Mouse (Mus musculus) erythroid progenitor cell, adult 5-6 weeks (primary cell): ENCODE results near the gene Angptl6. TPM values are rescaled to one million over a fixed set of nuclear protein-coding genes. Genes with fewer than 3 reads are reported as not detected.

Experiments used
- ATAC-seq: replicated peaks from 2 replicates; pipeline ENCODE4 v1.8.0; 2016; ENCODE audit warnings: moderate number of reproducible peaks, mild to moderate bottlenecking, moderate TSS enrichment, inconsistent platforms; ENCODE audit not compliant: poor library complexity, low FRiP score, severe bottlenecking
- total RNA-seq, 2 experiments: library from RNA; stranded (forward) in 1 of 2; stranded (reverse) in 1 of 2; fragments of 150-400 nt in 1 of 2; fragments of 186-747, 209-891 nt in 1 of 2; gene quantifications; 2 replicates each; pipeline versions ENCODE4 v1.2.3 to v1.2.4; 2015 to 2017; ENCODE audit warnings: low replicate concordance in 2 of 2

Angptl6 gene
- total RNA-seq, 2 experiments from 2014 or later: 0.53 TPM; not detected in 1

DNA sequence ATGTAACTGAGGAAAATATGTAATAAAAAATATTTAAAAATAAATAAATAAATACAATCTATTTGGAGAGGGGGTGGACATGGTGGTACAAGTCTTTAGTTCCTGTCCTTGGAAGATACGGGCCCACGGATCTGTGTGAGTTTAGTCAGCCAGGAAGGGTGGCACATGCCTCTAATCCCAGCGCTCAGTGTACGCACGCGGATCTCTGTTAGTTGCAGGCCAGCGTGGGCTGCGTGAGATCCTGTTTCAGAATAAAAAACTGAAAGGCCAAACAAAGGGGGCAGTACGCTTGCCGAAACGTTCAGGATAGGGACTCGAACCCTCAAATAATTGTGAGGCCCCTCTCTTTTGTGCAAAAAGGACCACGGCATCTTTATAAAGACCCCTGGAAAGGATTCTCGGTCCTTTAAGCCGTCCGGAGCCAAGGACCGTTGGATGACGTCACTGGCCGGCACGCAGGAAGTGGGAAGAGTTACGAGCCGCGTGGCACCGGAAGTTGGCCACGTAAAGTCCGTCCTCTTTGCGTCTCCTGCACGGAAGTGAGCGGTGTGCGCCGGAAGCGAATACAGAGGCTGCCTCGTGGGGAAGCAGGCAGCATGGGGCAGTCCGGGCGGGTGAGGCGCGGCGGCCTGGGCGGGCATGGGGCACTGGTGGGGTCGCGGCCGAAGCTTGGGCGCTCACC is 8.3 kb upstream of the Angptl6 start, which contains the start of gene Ppan:
Gene Ppan (plus strand): TSS at position 472 of the 682 bp plus-strand sequence.
- ATAC-seq: peak; percentile 100

DNA sequence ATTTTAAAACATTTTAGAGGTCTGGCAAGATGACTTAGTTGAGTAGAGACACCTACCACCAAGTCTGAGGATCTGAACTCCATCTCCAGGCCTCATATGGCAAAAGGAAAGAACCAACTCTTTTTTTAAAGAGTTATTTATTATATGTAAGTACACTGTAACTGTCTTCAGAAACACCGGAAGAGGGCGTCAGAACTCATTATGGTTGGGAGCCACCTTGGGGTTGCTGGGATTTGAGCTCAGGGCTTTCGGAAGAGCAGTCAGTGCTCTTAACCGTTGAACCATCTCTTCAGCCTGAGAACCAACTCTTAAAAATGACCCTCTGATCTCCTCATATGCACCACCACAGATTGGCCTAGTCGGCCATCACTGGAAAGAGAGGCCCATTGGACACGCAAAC is 7.7 kb upstream of the Angptl6 start:
- ATAC-seq: no peak

DNA sequence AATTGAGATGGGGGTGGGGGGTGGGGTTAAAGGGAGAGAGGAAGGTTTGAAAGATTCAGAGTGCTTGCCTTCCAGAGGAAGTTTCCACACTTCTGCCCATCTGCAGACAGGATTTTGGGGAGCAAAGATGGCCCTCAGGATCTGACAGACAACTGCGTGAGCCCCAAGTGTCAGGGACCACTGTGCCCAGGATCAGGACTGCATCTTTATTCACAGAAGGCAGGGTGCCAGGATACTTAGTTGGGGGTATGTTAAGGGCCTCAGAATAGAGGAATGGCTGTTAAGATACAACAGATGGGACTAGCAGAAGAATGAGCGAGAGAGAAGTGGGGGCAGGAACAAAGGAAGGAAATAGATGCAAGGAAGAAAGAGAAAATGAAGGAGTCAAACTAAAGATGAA is 7.0 kb upstream of the Angptl6 start:
- no peak for ATAC-seq

DNA sequence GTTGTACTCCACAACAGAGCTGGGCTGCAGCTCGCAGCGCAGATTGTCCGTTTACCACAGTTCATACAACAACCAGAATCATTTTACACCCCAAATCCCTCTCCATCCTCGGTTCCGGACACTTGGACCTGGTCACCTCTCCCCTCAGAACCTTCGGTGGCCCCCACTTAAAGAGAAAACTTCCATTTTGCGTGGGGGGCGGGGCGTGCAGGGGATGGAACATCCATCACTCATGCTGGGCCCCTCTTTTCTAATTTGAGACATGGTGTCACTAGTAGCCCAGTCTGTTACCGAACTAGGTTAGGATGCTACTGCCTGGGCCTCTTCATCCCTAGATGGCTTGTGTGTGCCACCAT is 839 bp downstream of the Angptl6 start:
- no peak for ATAC-seq

DNA sequence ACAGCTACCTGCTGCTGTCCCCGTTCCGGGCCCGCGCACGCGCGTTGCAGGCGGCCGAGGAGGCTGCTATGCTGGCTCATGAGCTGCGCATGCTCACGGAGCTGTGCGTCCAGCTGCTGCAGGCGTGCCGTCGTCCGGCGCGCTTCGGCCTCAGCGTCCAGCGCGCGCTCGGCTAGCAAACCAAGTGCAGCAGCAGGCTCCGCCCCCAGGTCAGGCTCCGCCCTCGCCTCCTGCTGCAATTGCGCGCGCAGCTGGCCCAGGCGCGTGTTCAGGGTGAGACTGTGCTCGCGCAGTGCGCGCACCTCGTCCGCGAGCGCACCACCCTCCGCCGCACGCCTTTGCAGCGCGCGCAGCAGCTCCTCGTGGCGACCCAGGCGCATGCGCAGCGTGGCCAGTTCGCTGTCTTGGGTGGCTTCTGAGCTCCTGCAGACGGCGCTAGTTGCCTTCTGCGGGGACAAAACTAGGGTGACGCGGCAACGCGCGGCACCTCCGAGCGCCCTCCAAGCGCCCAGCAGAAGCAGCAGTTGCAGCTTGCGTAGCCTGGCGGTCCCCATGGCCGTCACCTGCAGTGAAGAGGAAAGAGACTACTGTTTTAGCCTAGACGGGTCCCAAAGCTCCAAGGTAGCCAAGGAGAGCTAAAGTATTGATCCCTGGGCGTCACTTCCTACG is 1.4 kb downstream of the Angptl6 start:
- ATAC-seq: peak; percentile 92

DNA sequence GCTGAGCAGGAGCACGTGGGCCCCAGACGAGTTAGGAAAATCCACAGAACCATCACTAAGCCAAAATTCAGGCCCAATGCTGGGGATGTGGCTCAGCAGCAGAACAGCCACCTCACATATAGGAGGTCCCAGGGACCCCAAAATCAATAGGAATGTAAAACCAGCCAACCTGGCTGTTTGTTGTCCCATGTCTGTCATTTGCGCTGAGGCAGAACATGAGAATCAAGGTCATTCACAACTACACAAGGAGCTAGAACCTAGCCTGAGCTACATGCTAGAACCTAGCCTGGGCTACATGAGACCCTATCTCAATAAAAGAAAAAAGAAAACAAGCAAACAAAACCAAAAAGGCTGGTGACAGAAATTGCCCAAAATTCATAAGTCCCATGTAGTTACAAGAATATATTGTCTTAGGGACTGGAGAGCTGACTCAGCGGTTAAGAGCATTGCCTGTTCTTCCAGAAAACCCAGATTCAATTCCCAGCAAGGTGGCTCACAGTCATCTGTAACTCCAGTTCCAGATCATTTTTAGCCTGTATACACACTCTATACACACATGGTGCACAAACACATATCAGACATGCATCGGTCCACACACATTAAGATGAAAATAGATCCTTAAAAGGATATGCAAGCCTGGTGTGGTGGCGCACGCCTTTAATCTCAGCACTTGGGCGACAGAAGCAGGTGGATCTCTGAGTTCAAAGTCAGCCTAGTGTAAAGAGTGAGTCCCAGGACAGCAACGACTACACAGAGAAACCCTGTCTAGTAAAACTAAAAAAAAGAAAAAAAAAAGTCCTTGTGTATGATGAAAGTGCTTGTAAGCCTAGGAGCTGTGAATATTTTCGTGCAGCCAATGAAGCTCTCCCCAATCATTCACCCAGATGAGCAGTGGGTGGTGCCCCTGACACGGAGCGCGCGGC is 2.1 kb downstream of the Angptl6 start:
- ATAC-seq: no peak

DNA sequence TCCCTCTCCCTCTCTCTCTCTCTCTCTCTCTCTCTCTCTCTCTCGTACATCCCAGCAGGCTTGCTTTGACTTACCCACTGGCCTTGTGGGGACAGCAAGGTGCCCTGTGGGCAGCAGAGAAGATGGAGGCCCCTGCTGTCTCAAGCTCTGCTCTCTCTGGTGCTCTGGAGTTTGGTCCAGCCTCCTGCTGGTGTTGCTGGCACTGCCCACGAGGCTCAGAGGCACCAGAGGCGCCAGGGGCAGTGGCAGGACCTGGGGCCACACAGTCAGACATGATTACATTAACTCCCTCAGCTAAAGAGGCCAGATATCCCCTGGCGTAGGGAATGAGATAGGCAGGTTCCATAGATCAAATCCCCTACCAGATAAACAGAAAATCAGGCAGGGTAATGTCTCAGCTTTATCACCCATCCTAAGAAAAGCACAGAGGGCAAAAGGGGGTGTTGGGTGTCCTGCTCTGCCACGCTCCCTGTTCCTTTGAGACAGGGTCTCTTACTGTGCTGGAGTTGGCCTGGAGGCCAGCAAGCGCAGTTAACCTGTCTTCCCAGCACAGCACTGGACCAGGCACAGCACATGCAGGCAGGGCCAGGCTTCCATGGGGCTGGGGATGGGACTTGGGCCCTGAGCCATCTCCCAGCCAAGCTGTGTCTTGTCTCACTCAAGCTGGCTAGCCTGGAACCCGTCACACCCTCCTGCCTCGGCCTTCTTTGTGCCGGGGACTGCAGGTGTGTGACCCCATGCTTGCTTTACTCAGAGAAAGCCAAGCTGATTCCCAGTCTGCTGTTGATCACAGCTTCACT is 3.0 kb downstream of the Angptl6 start:
- ATAC-seq: no peak

DNA sequence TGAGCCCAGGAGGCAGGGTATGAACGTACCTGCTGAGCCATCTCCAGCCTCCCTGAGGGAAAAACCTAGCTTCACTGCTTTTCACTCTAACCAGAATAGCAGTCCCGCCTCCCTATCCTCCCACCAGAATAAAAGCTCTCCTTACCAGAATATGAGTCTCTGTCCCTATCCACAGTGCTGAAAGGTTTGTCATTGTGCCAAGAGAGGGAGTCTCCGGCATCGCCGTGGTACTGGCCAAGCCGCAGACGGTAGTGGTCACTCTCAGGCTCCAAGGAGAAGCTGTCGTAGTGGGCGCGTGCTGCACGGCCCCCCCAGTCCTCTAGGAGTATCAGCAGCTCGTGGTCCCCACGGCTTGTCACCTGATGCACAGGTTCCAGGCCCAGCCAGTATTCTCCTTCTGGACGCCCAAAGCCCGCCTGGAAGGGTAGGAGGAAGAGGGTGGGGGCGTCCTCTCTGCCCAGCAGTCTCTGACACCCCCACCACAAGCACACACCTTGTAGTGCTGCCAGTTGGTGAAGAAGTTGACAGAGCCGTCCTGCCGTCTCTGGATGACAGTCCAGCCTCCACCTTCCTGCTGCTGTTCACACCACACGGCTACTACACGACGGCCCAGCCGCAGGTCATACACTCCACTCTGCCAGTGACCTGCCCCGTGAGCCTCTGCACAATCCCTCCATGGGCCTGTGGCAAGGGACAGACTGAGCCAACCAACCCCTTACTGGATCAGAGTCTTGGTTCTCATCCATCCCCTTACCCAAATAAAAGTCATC is 4.3 kb downstream of the Angptl6 start:
- no peak for ATAC-seq

DNA sequence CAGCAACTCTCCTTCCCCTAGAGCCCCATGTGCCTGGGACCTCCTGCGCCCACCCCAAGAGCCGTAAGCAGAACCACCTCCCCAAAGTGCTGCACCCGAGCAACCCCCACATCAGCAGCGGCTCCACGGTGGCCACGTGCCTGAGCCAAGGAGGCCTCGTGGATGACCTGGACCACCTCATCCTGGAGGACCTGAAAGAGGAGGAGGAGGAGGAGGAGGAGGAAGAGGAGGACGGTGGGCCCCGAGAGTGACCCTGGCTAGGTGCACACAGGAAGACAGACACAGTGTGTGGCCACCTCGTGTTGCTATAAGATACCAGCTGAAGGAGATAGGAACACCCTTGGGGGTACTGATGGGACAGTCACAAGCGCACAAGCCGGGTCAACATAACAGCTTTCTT is 6.0 kb downstream of the Angptl6 start:
- ATAC-seq: no peak

DNA sequence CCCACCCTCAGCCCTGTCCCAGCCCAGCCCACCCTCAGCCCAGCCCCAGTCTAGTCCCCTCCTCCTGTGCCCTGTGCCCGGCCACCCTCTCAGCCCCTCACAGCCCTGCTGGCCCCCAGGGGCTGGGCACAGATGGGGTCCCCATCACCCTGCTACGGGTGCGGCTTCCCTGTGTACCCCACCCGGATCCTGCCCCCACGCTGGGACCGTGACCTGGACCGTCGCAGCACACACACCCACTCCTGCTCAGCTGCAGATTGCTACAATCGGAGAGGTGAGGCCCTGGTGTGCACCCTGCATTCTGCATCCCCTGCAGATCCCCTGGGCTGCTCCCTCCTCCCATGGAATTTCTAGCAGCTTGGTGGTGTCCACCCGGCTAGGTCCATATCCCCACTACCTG is 6.5 kb downstream of the Angptl6 start:
- ATAC-seq: no peak

DNA sequence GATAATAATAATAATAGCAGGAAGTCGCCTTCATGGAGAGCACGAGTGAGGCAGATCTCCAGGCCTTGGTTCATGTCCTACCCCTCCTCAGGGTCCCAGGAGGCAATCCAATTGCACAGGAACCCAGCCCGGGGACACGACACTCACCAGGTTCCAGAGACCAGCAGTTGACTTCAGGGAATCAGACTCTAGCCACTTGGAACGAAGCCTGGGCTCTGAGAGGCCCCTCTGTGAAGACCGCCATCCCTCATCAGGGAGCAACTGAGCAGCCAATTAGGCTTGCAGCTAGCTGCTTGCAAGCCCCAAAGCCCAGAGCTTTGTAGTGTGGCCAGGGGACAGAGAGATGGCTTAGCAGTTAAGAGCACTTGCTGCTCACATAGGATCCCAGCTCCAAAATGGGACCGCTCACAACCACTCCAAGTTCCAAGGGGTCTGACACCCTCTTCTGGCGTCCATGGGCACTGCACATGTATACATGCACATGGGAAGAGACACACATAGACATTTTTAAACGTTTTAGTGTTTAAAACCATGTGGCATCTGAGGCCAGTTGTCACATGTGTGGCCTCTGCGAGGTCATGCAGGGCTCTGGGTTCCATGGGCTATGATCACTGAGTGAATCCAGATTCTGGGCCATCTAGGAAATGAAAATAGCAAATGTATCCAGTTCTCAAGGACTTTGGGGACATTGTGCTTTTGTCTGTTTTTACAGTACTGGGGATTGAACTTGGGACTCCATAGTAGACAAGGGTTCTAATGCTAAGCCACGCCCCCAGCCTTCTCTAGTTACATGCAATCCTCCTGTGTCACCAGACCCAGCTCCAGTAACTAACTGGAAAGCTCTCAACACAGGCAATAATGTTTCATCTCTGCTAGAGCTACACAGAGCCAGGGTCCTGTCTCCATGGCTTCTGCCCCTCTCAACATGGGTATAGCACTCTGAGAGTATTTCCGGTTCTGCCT is 9.0 kb downstream of the Angptl6 start:
- ATAC-seq: no peak

DNA sequence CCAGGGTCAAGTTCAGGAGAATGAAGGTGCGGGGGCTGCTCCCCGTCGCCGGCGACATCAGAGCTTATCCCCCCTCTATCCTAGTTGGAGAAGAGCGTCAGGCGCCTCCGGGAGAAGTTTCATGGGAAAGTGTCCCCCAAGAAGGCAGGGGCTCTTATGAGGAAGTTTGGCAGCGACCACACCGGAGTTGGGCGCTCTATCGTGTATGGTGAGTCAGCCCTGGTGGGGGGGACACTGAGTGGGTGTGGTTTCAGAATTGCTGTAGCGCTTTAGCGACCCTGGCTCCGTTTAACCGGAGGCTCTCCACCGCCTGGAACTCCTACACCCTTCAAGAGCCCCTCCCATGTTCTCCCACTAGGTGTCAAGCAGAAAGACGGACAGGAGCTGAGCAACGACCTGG is 10.3 kb downstream of the Angptl6 start:
- ATAC-seq: no peak

DNA sequence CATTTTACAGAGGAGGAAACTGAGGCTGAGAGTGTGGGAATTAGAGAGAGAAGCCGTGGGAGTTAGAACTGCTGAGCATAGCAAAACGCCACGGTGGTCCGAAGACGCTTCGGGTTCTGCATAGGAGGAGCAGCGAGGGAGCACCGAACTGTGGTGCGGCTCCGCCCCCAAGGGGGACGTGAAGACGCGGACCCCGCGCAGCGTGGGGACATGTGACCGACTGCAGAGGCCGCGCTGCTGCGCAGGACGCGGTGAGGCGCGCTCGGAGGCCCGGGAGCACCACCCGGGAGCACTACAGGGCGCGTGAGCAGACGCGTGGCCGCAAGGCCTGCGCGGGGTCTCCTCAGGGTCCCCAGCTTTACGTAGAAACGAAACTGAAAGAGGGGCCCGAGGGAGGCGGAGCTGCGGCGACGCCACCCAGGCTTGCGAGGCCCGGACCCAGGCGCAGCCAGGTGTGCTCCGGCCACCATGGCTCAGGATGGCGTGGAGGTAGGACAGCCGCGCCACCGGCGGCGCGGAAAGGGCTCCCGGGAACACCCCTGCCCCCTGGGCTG is 11.0 kb downstream of the Angptl6 start, which contains the start of gene A230050P20Rik:
Gene A230050P20Rik (plus strand): TSS at position 195 of the 554 bp plus-strand sequence.
- ATAC-seq: no peak

DNA sequence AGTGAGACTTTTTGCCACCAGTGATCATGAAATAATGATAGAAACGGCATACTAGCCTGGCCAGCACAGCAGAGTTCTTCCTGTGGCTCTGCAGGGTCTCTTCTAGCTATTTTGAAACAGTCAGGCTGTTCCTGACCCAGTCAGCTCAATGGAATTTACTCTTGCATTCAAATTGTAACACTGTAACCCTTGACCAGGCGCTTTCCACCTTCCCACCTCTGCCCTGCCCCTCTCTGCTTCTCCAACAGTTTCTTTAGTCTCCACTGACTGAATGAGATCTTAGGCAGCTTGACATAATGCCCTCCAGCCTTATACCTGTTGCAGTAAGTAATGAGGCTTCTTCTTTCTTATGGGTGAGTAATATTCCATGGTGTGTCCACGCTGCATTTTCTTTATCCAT is 12.6 kb downstream of the Angptl6 start:
- no peak for ATAC-seq

DNA sequence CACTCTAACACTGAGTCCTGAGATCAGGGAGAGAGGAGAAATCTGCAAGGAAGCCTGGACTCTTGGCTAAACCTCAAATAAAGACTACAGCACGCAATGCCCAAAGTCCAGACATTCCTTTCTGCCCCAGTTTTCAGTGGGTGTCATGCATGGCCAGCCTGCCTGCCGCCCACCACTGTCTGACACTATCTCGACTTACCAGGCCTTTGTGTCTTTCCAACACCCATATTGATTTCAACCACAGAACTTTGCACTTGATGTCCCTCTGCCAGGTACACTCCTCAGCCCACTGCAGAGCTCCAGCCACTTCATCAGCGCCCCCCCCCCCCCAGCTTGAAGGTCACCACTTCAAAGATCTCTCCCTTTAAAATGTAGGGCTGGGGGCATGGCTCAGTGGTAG is 17.3 kb downstream of the Angptl6 start:
- ATAC-seq: no peak

DNA sequence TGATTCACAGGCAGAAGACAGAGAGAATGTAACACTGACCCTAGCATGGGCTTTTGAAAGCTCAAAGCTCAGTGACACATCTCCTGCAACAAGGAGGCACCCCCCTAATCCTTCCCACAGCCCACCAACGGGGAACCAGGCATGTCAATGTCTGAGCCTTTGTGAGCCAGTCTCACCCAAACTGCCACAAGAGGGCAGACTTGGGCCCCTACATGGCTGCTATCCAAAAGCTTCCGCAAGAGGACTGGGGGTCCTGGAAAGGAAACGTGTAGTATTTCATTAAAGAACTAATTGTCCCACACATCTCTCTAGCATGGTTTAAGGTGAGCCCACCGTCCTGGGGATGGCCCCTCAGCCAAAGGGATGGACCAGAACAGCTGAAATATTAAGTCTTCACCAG is 17.7 kb downstream of the Angptl6 start:
- ATAC-seq: no peak

DNA sequence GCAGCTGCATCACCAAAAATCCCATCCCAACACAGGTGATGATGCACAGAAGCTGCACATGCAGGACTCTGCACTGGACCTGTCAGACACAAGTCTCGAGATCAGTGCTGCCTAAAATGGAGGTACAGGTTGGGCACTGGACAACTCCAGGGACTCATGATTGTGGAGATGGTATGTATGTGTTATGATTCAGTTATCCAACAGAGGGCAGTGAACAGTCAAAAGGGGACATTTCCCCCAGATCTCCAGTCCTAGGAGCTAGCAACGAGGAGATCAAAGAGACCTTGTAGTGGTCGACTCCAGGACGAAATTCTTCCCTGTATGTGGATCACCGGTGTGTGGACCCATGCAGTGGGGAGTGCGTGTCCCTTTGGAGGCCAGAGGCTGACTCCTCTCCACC is 19.6 kb downstream of the Angptl6 start:
- no peak for ATAC-seq

DNA sequence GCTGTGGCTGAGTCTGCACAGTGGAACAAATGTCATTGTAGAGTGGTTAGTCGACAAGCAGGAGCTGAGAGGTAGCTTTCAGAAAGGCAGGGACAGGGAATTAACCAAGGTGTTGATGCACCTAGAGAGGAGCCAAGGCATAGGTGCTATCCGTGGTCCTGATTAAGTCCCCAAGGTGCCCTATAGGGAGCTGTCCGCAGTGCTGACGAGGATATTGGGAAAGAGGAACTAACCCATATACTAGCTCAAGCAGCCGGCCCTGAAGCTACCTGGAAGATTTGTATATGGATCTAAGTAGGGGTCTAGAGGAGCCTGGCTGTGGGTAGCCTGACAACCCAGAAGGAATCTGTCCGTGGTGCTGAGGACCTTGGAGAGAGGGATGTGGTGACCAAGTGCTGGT is 22.4 kb downstream of the Angptl6 start:
- ATAC-seq: no peak
